Mouse (Mus musculus): Measurements from ENCODE around the gene Cxcl12. TPM values are rescaled to one million over a fixed set of nuclear protein-coding genes. Genes with fewer than 3 reads are reported as not detected.

Cxcl12 gene
- polyA plus RNA-seq, 1 experiment from 2014 or later: 113 TPM

GRCm38 (mm10) chr6:117169910-117170747, 1.8 kb downstream of the Cxcl12 start:
- WGBS: 32% methylated on average over 10 of the region's 10 CpGs
- peaks cover 19% of the 10 kb centered on the region for H3K4me1 ChIP-seq (replicated peaks; ENCODE audit: control insufficient read depth, insufficient read depth, low read length)
- H3K27me3 ChIP-seq (ENCODE audit: control insufficient read depth, insufficient read depth, low read depth, low read length): peaks cover 33% of the 10 kb centered on the region
- ATAC-seq (ENCODE audit: low read depth): no peak
- peak overlapping the region; percentile 98 for H3K4me2 ChIP-seq (ENCODE audit: low read depth, low read length)
- no peaks in the 10 kb centered on the region for H3K9me3 ChIP-seq (ENCODE audit: control insufficient read depth, low read length)
- peak overlapping the region; percentile 77 for H3K9ac ChIP-seq (ENCODE audit: low read length)
- H3K36me3 ChIP-seq (ENCODE audit: control insufficient read depth, insufficient read depth, low read length): no peaks in the 10 kb centered on the region
- no peak overlapping the region for H3K27ac ChIP-seq (ENCODE audit: low read length)
- peak overlapping the region; percentile 66 for H3K4me3 ChIP-seq (ENCODE audit: low read length)

- no peak overlapping the region for H3K9ac ChIP-seq (ENCODE audit: low read length)
- no peaks in the 10 kb centered on the region for H3K36me3 ChIP-seq (ENCODE audit: control insufficient read depth, insufficient read depth, low read length)
- no peak overlapping the region for H3K27ac ChIP-seq (ENCODE audit: low read length)
- no peaks in the 10 kb centered on the region for H3K9me3 ChIP-seq (ENCODE audit: control insufficient read depth, low read length)
- WGBS: 67% methylated on average over 6 of the region's 6 CpGs
- H3K4me1 ChIP-seq (replicated peaks; ENCODE audit: control insufficient read depth, insufficient read depth, low read length): peaks cover 15% of the 10 kb centered on the region
- H3K4me2 ChIP-seq (ENCODE audit: low read depth, low read length): no peak overlapping the region
- H3K4me3 ChIP-seq (ENCODE audit: low read length): no peak overlapping the region
- ATAC-seq (ENCODE audit: low read depth): no peak
- peaks cover 22% of the 10 kb centered on the region for H3K27me3 ChIP-seq (ENCODE audit: control insufficient read depth, insufficient read depth, low read depth, low read length)
Observed at GRCm38 (mm10) chr6:117172358-117172757, 4.0 kb downstream of the Cxcl12 start.

- 13% methylated on average over 11 of the region's 11 CpGs for WGBS
- H3K9me3 ChIP-seq (ENCODE audit: control insufficient read depth, low read length): no peaks in the 10 kb centered on the region
Observed at GRCm38 (mm10) chr6:117173876-117174275, 5.5 kb downstream of the Cxcl12 start.

GRCm38 (mm10) chr6:117175113-117175793, 6.9 kb downstream of the Cxcl12 start:
- H3K9ac ChIP-seq (ENCODE audit: low read length): no peak overlapping the region
- no peak for ATAC-seq (ENCODE audit: low read depth)
- H3K4me1 ChIP-seq (replicated peaks; ENCODE audit: control insufficient read depth, insufficient read depth, low read length): no peaks in the 10 kb centered on the region
- peaks cover 11% of the 10 kb centered on the region for H3K27me3 ChIP-seq (ENCODE audit: control insufficient read depth, insufficient read depth, low read depth, low read length)
- H3K36me3 ChIP-seq (ENCODE audit: control insufficient read depth, insufficient read depth, low read length): no peaks in the 10 kb centered on the region
- H3K9me3 ChIP-seq (ENCODE audit: control insufficient read depth, low read length): no peaks in the 10 kb centered on the region
- H3K4me3 ChIP-seq (ENCODE audit: low read length): no peak overlapping the region
- H3K4me2 ChIP-seq (ENCODE audit: low read depth, low read length): no peak overlapping the region
- WGBS: 60% methylated on average over 2 of the region's 2 CpGs
- no peak overlapping the region for H3K27ac ChIP-seq (ENCODE audit: low read length)

More at GRCm38 (mm10) chr6:117173876-117174275, 5.5 kb downstream of the Cxcl12 start:
- Histone ChIP-seq H3K36me3 (ENCODE audit: control insufficient read depth, insufficient read depth, low read length) (no peaks in the 10 kb centered on the region), H3K27ac (ENCODE audit: low read length) (no peak overlapping the region), H3K4me2 (ENCODE audit: low read depth, low read length) (no peak overlapping the region), H3K27me3 (ENCODE audit: control insufficient read depth, insufficient read depth, low read depth, low read length) (peaks cover 13% of the 10 kb centered on the region), H3K9ac (ENCODE audit: low read length) (no peak overlapping the region), H3K4me3 (ENCODE audit: low read length) (no peak overlapping the region), H3K4me1 (replicated peaks; ENCODE audit: control insufficient read depth, insufficient read depth, low read length) (peaks cover 8% of the 10 kb centered on the region; the same call in 1 of the 2 replicates)
- ATAC-seq (ENCODE audit: low read depth): peak; percentile 76; the same call in 1 of the 2 replicates

- Histone ChIP-seq H3K36me3 (ENCODE audit: control insufficient read depth, insufficient read depth, low read length) (no peaks in the 10 kb centered on the region), H3K27ac (ENCODE audit: low read length) (no peak overlapping the region), H3K9ac (ENCODE audit: low read length) (no peak overlapping the region), H3K4me3 (ENCODE audit: low read length) (no peak overlapping the region), H3K27me3 (ENCODE audit: control insufficient read depth, insufficient read depth, low read depth, low read length) (peaks cover 3% of the 10 kb centered on the region), H3K4me2 (ENCODE audit: low read depth, low read length) (no peak overlapping the region), H3K4me1 (replicated peaks; ENCODE audit: control insufficient read depth, insufficient read depth, low read length) (no peaks in the 10 kb centered on the region), H3K9me3 (ENCODE audit: control insufficient read depth, low read length) (no peaks in the 10 kb centered on the region)
- no peak for ATAC-seq (ENCODE audit: low read depth)
- WGBS: 31% methylated on average over 5 of the region's 5 CpGs
Observed at GRCm38 (mm10) chr6:117176406-117176805, 8.1 kb downstream of the Cxcl12 start.

GRCm38 (mm10) chr6:117180303-117180702, 12.0 kb downstream of the Cxcl12 start:
- no peaks in the 10 kb centered on the region for H3K4me1 ChIP-seq (replicated peaks; ENCODE audit: control insufficient read depth, insufficient read depth, low read length)
- H3K27ac ChIP-seq (ENCODE audit: low read length): no peak overlapping the region
- H3K9me3 ChIP-seq (ENCODE audit: control insufficient read depth, low read length): no peaks in the 10 kb centered on the region
- H3K4me3 ChIP-seq (ENCODE audit: low read length): no peak overlapping the region
- no peak overlapping the region for H3K9ac ChIP-seq (ENCODE audit: low read length)
- no peak for ATAC-seq (ENCODE audit: low read depth)
- H3K36me3 ChIP-seq (ENCODE audit: control insufficient read depth, insufficient read depth, low read length): no peaks in the 10 kb centered on the region
- 54% methylated on average over 6 of the region's 6 CpGs for WGBS
- H3K4me2 ChIP-seq (ENCODE audit: low read depth, low read length): no peak overlapping the region
- no peaks in the 10 kb centered on the region for H3K27me3 ChIP-seq (ENCODE audit: control insufficient read depth, insufficient read depth, low read depth, low read length)

DNA sequence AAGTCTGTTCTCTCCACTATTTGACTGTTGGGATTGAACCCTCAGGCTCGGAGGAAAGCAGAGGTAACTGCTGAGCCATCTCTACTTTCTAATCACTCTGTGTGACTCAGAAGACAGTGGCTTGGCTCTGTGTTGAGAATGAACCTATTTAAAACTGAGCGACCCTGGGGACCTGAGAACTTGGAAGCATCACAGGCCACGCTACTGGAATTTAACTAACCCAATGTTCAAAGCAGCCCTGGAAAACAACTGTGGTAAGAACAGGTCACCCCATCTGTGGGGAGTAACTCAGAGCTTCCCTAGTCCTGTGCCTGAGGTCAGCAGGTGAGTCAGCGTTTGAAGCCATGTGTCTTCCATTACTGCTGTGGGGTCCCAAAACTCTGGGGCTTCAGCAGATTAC, 17.0 kb downstream of the Cxcl12 start:
- 77% methylated on average over 4 of the region's 4 CpGs for WGBS

GRCm38 (mm10) chr6:117190453-117190852, 22.1 kb downstream of the Cxcl12 start:
- Histone ChIP-seq H3K36me3 (ENCODE audit: control insufficient read depth, insufficient read depth, low read length) (no peaks in the 10 kb centered on the region), H3K4me1 (replicated peaks; ENCODE audit: control insufficient read depth, insufficient read depth, low read length) (no peaks in the 10 kb centered on the region), H3K27me3 (ENCODE audit: control insufficient read depth, insufficient read depth, low read depth, low read length) (no peaks in the 10 kb centered on the region), H3K4me2 (ENCODE audit: low read depth, low read length) (no peak overlapping the region), H3K4me3 (ENCODE audit: low read length) (no peak overlapping the region), H3K9me3 (ENCODE audit: control insufficient read depth, low read length) (no peaks in the 10 kb centered on the region), H3K9ac (ENCODE audit: low read length) (no peak overlapping the region), H3K27ac (ENCODE audit: low read length) (no peak overlapping the region)
- 85% methylated on average over 3 of the region's 3 CpGs for WGBS
- no peak for ATAC-seq (ENCODE audit: low read depth)

More for the DNA sequence above, 17.0 kb downstream of the Cxcl12 start:
- no peak overlapping the region for H3K4me2 ChIP-seq (ENCODE audit: low read depth, low read length)
- no peaks in the 10 kb centered on the region for H3K4me1 ChIP-seq (replicated peaks; ENCODE audit: control insufficient read depth, insufficient read depth, low read length)
- H3K9ac ChIP-seq (ENCODE audit: low read length): no peak overlapping the region
- H3K27ac ChIP-seq (ENCODE audit: low read length): no peak overlapping the region
- no peaks in the 10 kb centered on the region for H3K36me3 ChIP-seq (ENCODE audit: control insufficient read depth, insufficient read depth, low read length)
- no peak for ATAC-seq (ENCODE audit: low read depth)
- no peaks in the 10 kb centered on the region for H3K9me3 ChIP-seq (ENCODE audit: control insufficient read depth, low read length)
- H3K27me3 ChIP-seq (ENCODE audit: control insufficient read depth, insufficient read depth, low read depth, low read length): no peaks in the 10 kb centered on the region
- no peak overlapping the region for H3K4me3 ChIP-seq (ENCODE audit: low read length)

GRCm38 (mm10) chr6:117191741-117192140, 23.4 kb downstream of the Cxcl12 start:
- H3K27me3 ChIP-seq (ENCODE audit: control insufficient read depth, insufficient read depth, low read depth, low read length): no peaks in the 10 kb centered on the region
- H3K9me3 ChIP-seq (ENCODE audit: control insufficient read depth, low read length): no peaks in the 10 kb centered on the region
- no peak overlapping the region for H3K27ac ChIP-seq (ENCODE audit: low read length)
- H3K9ac ChIP-seq (ENCODE audit: low read length): no peak overlapping the region
- no peaks in the 10 kb centered on the region for H3K36me3 ChIP-seq (ENCODE audit: control insufficient read depth, insufficient read depth, low read length)
- 79% methylated on average over 6 of the region's 6 CpGs for WGBS
- no peak overlapping the region for H3K4me3 ChIP-seq (ENCODE audit: low read length)
- H3K4me1 ChIP-seq (replicated peaks; ENCODE audit: control insufficient read depth, insufficient read depth, low read length): no peaks in the 10 kb centered on the region
- no peak for ATAC-seq (ENCODE audit: low read depth)
- H3K4me2 ChIP-seq (ENCODE audit: low read depth, low read length): no peak overlapping the region
